Mouse (Mus musculus) olfactory bulb, adult 2 months (tissue): ENCODE data around the gene Tomm20.

Experiments
- CTCF ChIP-seq: fragments of 200-500 bp; IDR thresholded peaks from 2 replicates; pipeline ENCODE4 v1.5.1; 2012; ENCODE audit warnings: low read depth, mild to moderate bottlenecking, low read length, moderate library complexity; ENCODE audit not compliant: insufficient read depth
- POLR2A ChIP-seq: fragments of 200-500 bp; IDR thresholded peaks from 2 replicates; pipeline ENCODE4 v1.6.1; 2012; ENCODE audit warnings: mild to moderate bottlenecking, low read depth, low read length, moderate library complexity; ENCODE audit not compliant: insufficient read depth

GRCm38 (mm10) chr8:126907374-126907773 lies 38.3 kb downstream of the Tomm20 start:
- no peak for TF ChIP-seq CTCF
- no peak for TF ChIP-seq POLR2A
